Mouse (Mus musculus): ENCODE data around the gene Angptl4. TPM values are rescaled to one million over a fixed set of nuclear protein-coding genes. Genes with fewer than 3 reads are reported as not detected.

Angptl4 gene
- polyA plus RNA-seq, 1 experiment from 2014 or later = 33.5 TPM

DNA sequence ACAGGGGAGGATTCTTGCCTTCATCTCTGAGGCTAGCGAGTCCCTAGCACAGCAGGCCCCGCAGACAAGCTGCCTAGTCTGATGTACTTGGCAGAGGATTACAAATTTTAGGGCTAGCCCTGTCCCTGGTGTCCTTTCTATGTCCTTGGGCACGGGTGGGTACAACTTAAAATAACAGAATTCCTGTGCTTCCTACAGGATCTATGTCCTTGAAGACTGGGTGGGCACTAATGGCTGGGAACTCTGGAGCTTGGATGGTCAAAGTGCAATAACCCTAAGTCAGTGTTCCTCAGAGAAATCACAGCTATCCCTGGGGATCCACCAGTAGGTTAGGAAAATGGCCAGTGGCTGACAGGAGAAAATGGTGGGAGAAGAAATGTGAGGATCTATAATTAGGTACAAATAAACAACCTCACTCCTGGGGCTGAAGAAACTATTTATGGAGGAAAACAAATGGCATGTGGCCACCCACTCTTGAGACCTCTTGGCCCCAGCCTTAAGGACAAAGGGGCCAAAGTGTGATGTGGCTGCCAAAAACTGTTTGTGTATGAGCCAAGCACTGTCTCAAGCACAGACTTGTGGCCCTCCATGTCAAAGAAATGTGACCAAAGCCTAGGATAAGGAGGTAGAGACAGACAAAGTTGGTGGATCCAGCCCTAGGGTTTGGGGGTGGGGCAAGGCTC is 25.4 kb downstream of the Angptl4 start:
- Histone ChIP-seq H3K4me1 (replicated peaks; ENCODE audit: control insufficient read depth, insufficient read depth, low read length) (peaks cover 23% of the 10 kb centered on the region), H3K4me2 (replicated peaks; ENCODE audit: low read depth) (no peak overlapping the region; the same call in 1 of the 2 replicates), H3K9me3 (ENCODE audit: control insufficient read depth) (no peaks in the 10 kb centered on the region), H3K36me3 (ENCODE audit: control insufficient read depth, insufficient read depth) (peaks cover 4% of the 10 kb centered on the region), H3K9ac (ENCODE audit: low read depth, low read length) (no peak overlapping the region), H3K27me3 (replicated peaks; ENCODE audit: control insufficient read depth, insufficient read depth, low read length) (no peaks in the 10 kb centered on the region), H3K27ac (ENCODE audit: low read depth, low read length) (no peak overlapping the region), H3K4me3 (ENCODE audit: low read depth, low read length) (no peak overlapping the region)
- no peak for ATAC-seq
- 78% methylated on average over 3 of the region's 3 CpGs for WGBS
- TF ChIP-seq CTCF (IDR thresholded peaks at IDR 0.05; ENCODE audit: low read depth) = no peak

DNA sequence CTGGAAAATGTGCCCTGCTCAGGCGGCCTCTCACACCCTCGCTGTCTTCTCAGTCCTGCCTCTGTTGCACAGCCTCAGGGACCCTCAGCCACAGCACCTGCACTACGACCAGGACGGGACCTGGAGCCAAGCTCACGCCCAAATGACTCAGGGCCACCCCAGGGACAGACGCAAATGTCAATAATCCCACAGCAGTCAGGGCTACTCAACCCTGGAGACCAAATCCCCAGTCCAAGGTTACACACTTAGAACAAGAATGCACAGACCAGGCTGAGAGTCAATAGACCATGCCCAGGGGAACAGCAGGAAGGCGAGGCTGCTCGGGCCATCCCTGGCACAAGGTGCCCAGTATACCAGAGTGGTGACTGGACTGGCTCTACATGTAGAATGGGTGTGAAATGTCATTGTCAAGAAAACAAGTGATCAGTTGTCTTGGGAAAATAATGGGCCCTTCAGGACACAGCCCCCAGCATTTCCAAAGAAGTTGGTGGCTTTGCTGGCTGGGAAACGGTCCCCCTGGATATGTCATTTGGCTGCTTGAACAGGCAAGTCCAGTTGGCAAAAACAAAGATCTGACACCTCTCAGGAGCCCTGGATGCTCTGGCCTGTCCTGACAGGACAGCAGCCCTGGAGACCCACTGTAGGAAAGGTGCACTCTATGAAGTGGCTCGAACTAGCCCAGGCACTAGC is 26.1 kb downstream of the Angptl4 start:
- 56% methylated on average over 10 of the region's 10 CpGs for WGBS
- TF ChIP-seq CTCF (IDR thresholded peaks at IDR 0.05; ENCODE audit: low read depth) = no peak
- no peak overlapping the region; the same call in 1 of the 2 replicates for H3K27ac ChIP-seq (ENCODE audit: low read depth, low read length)
- H3K4me3 ChIP-seq (ENCODE audit: low read depth, low read length) = no peak overlapping the region
- no peak overlapping the region for H3K4me2 ChIP-seq (replicated peaks; ENCODE audit: low read depth)
- peaks cover 4% of the 10 kb centered on the region for H3K36me3 ChIP-seq (ENCODE audit: control insufficient read depth, insufficient read depth)
- peaks cover 23% of the 10 kb centered on the region for H3K4me1 ChIP-seq (replicated peaks; ENCODE audit: control insufficient read depth, insufficient read depth, low read length)
- no peaks in the 10 kb centered on the region for H3K27me3 ChIP-seq (replicated peaks; ENCODE audit: control insufficient read depth, insufficient read depth, low read length)
- H3K9me3 ChIP-seq (ENCODE audit: control insufficient read depth) = no peaks in the 10 kb centered on the region
- ATAC-seq = no peak
- H3K9ac ChIP-seq (ENCODE audit: low read depth, low read length) = no peak overlapping the region

DNA sequence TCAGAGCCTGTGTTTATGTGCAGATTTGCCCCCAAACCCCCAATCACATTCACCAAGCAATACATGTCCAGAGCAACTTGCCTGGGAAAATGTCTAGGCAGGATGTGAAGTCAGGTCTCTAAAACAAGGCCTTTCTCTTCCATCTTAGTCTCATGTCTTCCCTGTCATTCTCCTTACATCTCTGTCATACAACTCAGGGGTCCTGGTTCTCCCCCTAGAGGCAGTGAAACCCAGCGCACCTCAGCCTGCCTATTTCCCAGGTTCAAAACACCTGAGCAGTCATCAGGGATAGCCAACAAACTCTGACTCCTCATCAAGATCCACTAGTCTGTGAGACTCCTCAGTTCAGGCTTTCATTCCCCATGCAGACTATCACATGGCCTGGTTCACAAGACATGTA is 27.0 kb downstream of the Angptl4 start:
- 66% methylated on average over 1 of the region's 1 CpGs for WGBS
- no peak for ATAC-seq
- TF ChIP-seq CTCF (IDR thresholded peaks at IDR 0.05; ENCODE audit: low read depth) = 0 out of 2 replicates have a peak, but pooled peaks have one; percentile 14
- H3K9ac ChIP-seq (ENCODE audit: low read depth, low read length) = no peak overlapping the region
- no peak overlapping the region for H3K27ac ChIP-seq (ENCODE audit: low read depth, low read length)
- H3K4me3 ChIP-seq (ENCODE audit: low read depth, low read length) = no peak overlapping the region
- H3K36me3 ChIP-seq (ENCODE audit: control insufficient read depth, insufficient read depth) = peaks cover 4% of the 10 kb centered on the region
- no peak overlapping the region for H3K4me2 ChIP-seq (replicated peaks; ENCODE audit: low read depth)
- peaks cover 23% of the 10 kb centered on the region for H3K4me1 ChIP-seq (replicated peaks; ENCODE audit: control insufficient read depth, insufficient read depth, low read length)
- no peaks in the 10 kb centered on the region for H3K27me3 ChIP-seq (replicated peaks; ENCODE audit: control insufficient read depth, insufficient read depth, low read length)
- H3K9me3 ChIP-seq (ENCODE audit: control insufficient read depth) = no peaks in the 10 kb centered on the region

DNA sequence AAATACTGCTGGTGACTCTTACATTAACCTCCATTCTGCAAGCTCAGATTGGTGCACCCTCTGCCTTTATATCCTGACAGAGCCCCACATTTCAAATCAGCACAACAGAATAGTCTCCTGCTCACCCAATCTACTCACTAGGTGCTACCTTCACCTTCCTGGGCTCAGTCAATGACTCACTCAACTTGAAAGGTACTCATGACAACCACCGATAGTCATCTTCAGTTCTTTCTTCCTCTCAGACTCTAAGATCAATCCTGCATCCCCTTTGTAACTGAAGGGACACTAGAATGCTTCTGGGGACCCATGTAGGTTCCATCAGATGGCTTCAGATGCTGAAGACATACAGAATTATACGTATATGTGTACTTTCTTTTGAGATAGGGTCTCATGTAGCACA is 29.3 kb downstream of the Angptl4 start:
- Histone ChIP-seq H3K4me2 (replicated peaks; ENCODE audit: low read depth) (no peak overlapping the region), H3K36me3 (ENCODE audit: control insufficient read depth, insufficient read depth) (peaks cover 24% of the 10 kb centered on the region), H3K9ac (ENCODE audit: low read depth, low read length) (no peak overlapping the region), H3K27me3 (replicated peaks; ENCODE audit: control insufficient read depth, insufficient read depth, low read length) (no peaks in the 10 kb centered on the region), H3K9me3 (ENCODE audit: control insufficient read depth) (no peaks in the 10 kb centered on the region), H3K4me3 (ENCODE audit: low read depth, low read length) (no peak overlapping the region), H3K27ac (ENCODE audit: low read depth, low read length) (no peak overlapping the region), H3K4me1 (replicated peaks; ENCODE audit: control insufficient read depth, insufficient read depth, low read length) (peaks cover 11% of the 10 kb centered on the region; the same call in 1 of the 2 replicates)
- TF ChIP-seq CTCF (IDR thresholded peaks at IDR 0.05; ENCODE audit: low read depth) = no peak
- 99% methylated on average over 2 of the region's 2 CpGs for WGBS
- no peak for ATAC-seq

DNA sequence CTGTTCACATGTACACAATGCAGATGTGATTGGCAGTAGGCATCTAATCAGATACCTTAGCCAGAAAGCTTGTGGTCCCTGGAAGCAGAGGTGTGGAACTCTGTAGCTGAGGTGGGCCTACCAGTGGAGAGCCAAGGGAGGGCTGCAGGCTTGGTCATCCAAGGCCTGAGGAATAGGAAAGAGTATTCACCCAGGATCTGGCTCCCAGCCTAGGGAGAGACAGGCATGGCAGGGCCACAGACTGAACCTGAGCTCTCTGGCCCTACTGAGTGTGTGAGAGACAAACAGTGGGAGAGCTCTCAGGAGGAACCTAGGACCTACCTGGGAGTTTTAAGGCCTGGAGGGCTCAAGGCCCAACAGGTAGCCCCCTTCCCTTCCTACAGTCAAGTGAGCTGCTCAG is 30.4 kb downstream of the Angptl4 start:
- ATAC-seq = no peak
- Histone ChIP-seq H3K4me3 (ENCODE audit: low read depth, low read length) (no peak overlapping the region), H3K27me3 (replicated peaks; ENCODE audit: control insufficient read depth, insufficient read depth, low read length) (no peaks in the 10 kb centered on the region), H3K4me2 (replicated peaks; ENCODE audit: low read depth) (no peak overlapping the region), H3K9ac (ENCODE audit: low read depth, low read length) (no peak overlapping the region), H3K27ac (ENCODE audit: low read depth, low read length) (no peak overlapping the region), H3K9me3 (ENCODE audit: control insufficient read depth) (no peaks in the 10 kb centered on the region), H3K36me3 (ENCODE audit: control insufficient read depth, insufficient read depth) (peaks cover 27% of the 10 kb centered on the region), H3K4me1 (replicated peaks; ENCODE audit: control insufficient read depth, insufficient read depth, low read length) (0 out of 2 replicates have a peak, but pooled peaks cover under 1% of the 10 kb centered on the region)
- TF ChIP-seq CTCF (IDR thresholded peaks at IDR 0.05; ENCODE audit: low read depth) = no peak

DNA sequence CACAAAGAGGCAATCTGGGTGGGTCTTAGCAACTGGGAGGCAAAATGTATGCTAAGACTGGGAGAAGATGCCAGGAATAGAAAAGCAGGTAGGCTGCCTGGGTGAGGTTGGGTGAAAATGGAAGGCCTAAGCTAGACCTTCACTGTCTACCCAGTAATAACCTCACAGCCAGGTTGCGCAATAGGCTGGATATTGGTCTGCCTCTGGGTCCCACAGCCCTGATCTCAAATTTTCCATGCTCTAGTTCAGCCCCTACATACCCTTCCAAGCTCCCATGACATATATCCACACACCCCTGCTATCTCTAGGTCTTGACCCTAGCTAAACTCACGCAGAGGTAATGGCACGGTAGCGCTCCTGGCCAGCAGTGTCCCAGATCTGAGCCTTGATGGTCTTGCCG is 32.2 kb downstream of the Angptl4 start:
- no peak for ATAC-seq
- Histone ChIP-seq H3K27ac (ENCODE audit: low read depth, low read length) (no peak overlapping the region), H3K9ac (ENCODE audit: low read depth, low read length) (no peak overlapping the region), H3K4me2 (replicated peaks; ENCODE audit: low read depth) (no peak overlapping the region), H3K9me3 (ENCODE audit: control insufficient read depth) (no peaks in the 10 kb centered on the region), H3K4me1 (replicated peaks; ENCODE audit: control insufficient read depth, insufficient read depth, low read length) (no peaks in the 10 kb centered on the region), H3K4me3 (ENCODE audit: low read depth, low read length) (no peak overlapping the region), H3K27me3 (replicated peaks; ENCODE audit: control insufficient read depth, insufficient read depth, low read length) (no peaks in the 10 kb centered on the region), H3K36me3 (ENCODE audit: control insufficient read depth, insufficient read depth) (peaks cover 35% of the 10 kb centered on the region)
- no peak for TF ChIP-seq CTCF (IDR thresholded peaks at IDR 0.05; ENCODE audit: low read depth)
- WGBS = 96% methylated on average over 5 of the region's 5 CpGs
